Mouse (Mus musculus) adrenal gland, adult 18-20 months (tissue): Measurements from ENCODE around the gene Pitpnm3. TPM values are rescaled to one million over a fixed set of nuclear protein-coding genes. Genes with fewer than 3 reads are reported as not detected.
A peak's percentile ranks its signal among the peaks of the same experiment; 100 is the strongest.

Experiments used
- DNase-seq, 2 experiments: peaks; one replicate each; pipeline ENCODE4 v3.0.0; 2021 to 2022; ENCODE audit warnings: low spot score in 2 of 2
- total RNA-seq, 2 experiments: library from RNA; stranded (reverse); gene quantifications; 1 replicate in 1 of 2; 2 replicates in 1 of 2; pipeline ENCODE4 v1.2.3; 2021

Pitpnm3 gene
- total RNA-seq, 2 experiments from 2014 or later: 3.3 to 7.6 TPM

- no peak for DNase-seq
Measured at GRCm38 (mm10) chr11:72095994-72096393, 39.6 kb downstream of the Pitpnm3 start.

GRCm38 (mm10) chr11:72094442-72094841 is 41.1 kb downstream of the Pitpnm3 start:
- peak in 1 of 2 experiments; percentile 31 for DNase-seq

DNA sequence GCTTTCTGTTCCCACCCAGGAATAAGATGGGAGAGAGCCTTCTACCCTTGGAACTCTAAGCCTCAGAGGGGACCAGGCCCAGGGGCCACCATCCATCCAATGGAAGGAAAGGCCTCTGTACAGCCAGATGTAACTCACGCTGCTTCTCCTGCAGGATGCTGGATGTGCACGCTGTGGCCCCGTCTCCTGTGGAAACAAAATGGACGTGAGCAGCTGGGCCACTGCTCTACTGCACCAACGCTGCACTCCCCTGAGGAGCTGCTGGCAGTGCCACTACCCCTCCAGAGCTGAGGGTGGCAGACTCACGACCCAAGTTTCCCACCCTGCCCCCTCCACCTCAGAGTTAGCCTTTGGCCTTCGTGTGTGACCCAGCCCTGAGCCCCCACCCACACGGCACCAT is 43.2 kb downstream of the Pitpnm3 start:
- no peak for DNase-seq

DNA sequence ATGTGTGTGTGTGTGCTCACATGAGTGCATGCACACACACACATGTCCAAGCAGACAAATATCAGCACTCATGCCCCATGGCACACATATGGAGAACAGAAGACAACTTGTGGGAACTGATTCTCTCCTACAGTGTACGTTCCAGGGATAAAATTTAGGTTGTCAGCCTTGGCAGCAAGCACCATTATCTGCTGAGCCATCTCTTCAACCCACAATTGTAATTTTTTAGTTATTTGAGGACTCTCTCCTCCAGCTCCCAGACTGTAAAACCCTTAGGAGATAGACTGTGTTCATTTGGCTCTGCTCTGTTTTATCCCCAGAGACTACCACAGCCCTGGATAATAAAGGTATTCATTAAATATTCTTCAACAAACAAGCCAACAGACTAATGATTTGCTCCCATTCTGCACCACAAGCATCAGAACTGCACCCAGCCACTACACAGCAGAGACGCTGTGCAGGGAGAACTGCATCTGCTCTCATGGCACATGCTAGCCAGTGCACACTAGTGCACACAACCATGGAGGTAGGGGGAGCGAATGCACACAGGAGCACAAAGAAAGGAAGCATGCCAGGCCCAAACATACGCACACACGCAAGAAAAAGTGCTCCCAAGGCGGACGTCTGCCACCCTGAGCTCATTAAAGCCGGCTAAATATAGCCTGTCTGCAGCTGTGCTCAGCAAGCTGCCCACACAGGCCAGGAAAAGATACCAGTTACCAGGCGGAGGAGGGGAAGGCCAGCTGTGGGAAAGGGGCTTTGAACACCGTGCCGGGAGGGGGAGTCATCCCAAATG is 49.1 kb downstream of the Pitpnm3 start:
- no peak for DNase-seq

DNA sequence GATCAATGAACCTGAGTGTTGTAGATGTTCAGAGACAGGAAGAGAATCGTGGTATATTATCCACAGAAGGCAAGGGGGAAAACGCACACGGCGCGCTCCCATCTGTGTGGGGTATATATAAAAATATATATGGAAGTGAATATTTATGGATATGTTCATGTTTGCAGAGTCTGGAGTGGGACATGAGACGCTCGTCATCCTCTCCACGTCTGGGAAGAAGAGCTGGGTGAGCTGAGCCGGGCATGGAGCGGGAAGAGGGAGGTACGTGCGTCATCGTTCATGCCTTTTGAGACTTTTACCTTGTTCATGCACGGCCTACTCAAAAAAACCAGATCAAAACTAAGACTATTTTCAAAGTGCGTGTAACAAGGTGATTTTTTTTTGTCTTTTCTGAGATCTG is 51.2 kb downstream of the Pitpnm3 start:
- no peak for DNase-seq

GRCm38 (mm10) chr11:72082601-72083000 is 53.0 kb downstream of the Pitpnm3 start:
- DNase-seq: no peak

DNA sequence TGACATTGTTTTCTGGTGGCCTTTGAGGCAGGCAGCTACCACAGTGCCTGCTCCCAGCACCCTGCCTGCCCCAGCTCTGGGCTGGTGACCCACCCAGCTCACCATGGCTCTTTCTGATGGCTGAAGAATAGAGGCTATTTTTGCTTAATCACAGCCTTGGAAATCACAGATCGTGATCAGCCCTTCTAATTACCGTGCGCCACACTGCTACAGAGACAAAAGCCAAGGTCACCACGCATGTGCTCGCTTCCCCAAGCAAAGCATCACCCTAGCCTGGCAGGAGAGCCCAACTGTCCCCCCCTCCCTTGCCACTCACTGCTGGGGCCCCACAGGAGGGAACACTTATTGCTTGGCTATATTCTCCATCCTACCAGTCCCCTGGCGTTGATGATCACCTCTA is 55.1 kb downstream of the Pitpnm3 start:
- no peak for DNase-seq

DNA sequence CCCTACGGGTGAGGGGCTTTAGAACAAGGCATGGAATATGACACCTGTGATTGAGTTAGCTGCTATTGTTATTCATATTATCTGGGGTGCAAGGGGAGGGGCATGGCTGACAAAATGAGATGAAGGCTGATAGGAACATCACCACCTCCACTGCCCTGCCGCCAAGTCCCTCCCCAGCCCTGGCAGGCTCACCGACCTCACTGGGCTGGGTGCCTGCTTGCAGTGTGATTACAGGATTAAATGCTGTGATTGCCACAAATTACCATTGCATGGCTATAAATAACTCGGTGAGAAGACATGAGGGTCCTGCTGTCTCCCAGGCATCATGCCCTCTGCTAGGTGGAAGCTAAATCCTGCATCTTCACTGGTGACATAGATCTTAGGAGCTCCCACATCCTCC is 56.9 kb downstream of the Pitpnm3 start:
- DNase-seq: no peak

DNA sequence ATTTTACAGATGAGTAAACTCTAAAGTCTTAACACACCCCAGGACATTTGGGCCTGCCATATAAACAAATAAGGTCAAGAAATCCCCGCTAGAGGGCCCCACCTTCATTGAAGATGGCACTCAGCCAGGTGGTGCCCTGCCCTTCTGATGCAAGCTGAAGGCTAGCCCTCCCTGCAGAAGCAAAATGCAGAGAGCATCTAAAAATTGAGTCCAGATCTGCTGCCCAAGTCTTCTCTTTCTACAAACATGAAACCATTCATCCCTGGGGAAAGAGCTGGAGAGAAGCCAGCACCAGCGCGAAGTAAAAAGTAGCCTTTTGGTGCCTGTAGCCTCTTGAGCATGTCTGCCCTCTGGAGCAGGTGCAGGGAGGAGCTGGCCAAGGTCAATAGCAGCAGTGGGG is 57.5 kb downstream of the Pitpnm3 start:
- no peak for DNase-seq

GRCm38 (mm10) chr11:72074230-72074629 is 61.3 kb downstream of the Pitpnm3 start:
- no peak for DNase-seq

- DNase-seq: no peak
Measured at GRCm38 (mm10) chr11:72072331-72072905, 63.2 kb downstream of the Pitpnm3 start.

GRCm38 (mm10) chr11:72070733-72071132 is 64.8 kb downstream of the Pitpnm3 start:
- DNase-seq: no peak

DNA sequence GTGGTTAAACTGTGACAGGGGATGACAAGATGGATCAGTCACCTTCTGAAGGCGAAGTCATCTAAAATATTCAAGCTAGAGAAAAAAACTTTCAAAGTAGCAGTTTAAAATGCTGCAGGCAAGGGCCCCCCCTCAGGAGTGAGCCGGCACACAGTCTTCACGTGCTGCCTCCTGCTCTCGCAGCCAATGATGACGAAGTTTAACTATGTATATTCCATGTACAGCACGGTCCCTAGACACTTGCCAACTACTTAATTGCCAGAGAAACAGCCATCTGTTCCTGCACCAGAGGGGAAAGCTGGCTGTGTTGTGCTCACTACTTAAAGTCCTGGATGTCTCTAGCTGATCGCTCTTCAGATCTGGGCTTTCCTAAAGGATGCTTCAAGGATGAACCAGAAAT is 67.6 kb downstream of the Pitpnm3 start:
- DNase-seq: no peak

- no peak for DNase-seq
Measured at GRCm38 (mm10) chr11:72067326-72067725, 68.3 kb downstream of the Pitpnm3 start.

- no peak for DNase-seq
Measured at GRCm38 (mm10) chr11:72066330-72066729, 69.2 kb downstream of the Pitpnm3 start.

DNA sequence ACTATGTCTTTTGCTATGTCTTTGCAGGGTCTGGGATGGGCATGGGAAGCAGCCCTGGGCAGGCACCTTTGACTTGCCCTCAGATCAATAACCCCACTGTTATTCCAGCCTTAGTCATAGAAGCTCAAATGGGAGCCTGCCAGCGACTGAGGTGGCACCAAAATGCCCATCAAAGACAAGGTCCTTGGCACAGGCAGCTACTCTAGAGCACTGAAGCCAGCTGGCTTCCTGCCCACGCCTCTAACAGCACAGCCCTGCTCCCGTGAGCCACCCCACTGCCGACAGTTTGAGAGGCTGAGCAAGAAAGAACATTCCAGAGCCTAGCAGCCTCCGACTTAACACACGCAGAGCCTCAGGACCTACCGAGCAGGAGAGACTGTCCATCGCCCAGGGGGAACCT is 70.5 kb downstream of the Pitpnm3 start:
- DNase-seq: peak; percentile 47 to 69

GRCm38 (mm10) chr11:72064414-72064813 is 71.2 kb downstream of the Pitpnm3 start:
- DNase-seq: no peak

DNA sequence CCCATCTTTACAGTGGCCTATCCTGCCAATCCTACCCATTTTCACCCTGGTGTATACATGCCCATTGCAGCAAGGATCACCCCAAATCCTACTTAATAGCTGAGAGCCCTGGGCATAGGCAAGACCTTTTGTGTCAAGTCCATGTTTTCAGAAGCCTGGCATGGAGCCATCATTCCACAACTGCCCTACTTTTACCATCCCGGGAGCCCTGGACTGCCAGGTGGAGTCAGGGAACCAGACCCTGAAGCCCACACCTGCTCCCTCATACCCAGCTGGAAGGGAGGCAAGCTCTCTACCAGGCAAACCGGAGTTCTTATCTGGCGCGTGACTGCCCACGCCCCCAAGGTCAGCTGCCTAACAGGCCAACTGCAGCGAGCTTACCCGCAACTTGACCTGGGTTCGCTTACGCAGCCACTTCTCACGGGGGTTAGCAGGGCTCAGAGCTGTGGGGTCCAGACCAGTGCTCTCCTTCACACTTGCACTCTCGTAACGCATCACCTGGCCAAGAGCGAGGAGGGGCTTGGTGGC is 74.4 kb downstream of the Pitpnm3 start:
- peak in 1 of 2 experiments; percentile 9 for DNase-seq

- DNase-seq: no peak
Measured at GRCm38 (mm10) chr11:72060416-72060815, 75.2 kb downstream of the Pitpnm3 start.

GRCm38 (mm10) chr11:72057166-72057565 is 78.4 kb downstream of the Pitpnm3 start:
- no peak for DNase-seq

GRCm38 (mm10) chr11:72055176-72055575 is 80.4 kb downstream of the Pitpnm3 start:
- no peak for DNase-seq

- peak; percentile 69 to 72 for DNase-seq
Measured at GRCm38 (mm10) chr11:72052636-72053035, 82.9 kb downstream of the Pitpnm3 start.

- DNase-seq: no peak
Measured at GRCm38 (mm10) chr11:72052221-72052620, 83.4 kb downstream of the Pitpnm3 start.
